Mouse (Mus musculus) right cerebral cortex, postnatal 14 days (tissue): ENCODE data around the gene Mboat1.

Experiments
- DNase-seq: peaks from one replicate; pipeline ENCODE4 v3.0.0; 2022

Mboat1 gene

DNA sequence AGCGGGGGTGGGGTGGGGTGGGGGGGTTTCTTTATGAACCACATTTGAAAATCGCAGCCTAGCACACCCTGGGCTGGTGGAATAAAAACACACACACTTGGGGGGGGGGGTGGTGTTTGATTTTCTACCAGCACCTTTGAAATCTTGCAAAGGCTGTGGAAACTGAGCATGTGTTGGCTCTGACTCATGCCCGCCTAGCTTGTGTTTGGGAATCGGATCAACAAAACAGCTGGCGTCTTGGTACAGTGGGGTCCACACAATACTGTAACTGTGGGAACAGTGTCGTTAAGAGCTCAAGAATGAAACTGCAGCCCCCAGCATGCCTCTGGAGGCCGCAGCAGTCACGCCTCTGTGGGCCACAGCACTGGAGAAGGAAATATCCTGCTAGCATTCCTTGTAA, 50.2 kb downstream of the Mboat1 start:
- DNase-seq, result peak; percentile 8

DNA sequence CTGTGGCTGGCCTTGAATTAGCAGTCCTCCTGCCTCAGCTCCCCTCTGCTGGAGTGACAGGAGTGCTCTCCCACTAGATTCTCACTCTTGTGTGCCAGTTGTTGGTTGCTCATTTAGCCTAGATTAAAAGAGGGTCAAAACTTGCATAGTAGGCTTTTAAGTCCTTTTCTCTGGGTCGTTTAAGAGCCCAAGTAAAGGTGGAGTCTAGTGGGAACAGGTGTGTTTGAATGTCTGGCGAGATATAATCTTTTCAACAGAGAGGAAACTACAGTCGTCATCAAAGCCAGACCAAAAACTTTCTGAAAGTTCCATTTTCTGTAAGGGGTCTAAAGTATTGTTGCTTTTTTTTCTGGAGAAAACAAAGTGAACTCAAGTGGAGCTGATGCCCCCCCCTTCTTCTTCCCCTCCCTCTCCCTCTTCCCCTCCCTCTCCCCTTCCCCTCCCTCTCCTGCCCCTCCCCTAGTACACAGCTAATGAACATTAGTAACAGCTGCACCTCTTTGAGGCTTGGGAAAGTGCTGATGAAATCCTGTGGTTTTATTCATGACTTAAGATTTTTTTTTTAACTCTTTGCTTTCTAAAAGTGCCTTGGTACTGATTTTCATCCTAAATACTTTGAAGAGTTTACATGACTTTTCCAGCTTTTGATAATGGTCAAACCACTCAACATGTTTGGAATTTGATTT, 55.9 kb downstream of the Mboat1 start:
- DNase-seq, result no peak

DNA sequence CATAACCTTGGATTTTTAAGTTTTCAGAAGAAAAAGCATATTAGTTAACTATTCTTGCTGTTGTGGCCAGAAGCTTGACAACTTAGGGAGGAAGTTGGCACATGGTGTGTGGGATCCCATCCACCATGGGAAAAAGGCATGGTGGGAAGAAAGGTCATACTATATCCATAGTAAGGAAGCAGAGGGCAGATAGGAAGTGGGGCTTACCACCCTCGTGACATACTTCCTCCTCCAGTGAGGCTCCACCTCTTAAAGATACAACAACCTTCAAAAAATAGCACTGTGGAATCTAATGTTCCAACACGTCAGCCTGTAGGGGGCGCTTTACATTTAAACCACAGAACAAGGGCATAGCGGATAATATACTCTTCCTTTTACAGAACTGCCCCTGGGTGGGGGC, 57.1 kb downstream of the Mboat1 start:
- DNase-seq, result no peak

DNA sequence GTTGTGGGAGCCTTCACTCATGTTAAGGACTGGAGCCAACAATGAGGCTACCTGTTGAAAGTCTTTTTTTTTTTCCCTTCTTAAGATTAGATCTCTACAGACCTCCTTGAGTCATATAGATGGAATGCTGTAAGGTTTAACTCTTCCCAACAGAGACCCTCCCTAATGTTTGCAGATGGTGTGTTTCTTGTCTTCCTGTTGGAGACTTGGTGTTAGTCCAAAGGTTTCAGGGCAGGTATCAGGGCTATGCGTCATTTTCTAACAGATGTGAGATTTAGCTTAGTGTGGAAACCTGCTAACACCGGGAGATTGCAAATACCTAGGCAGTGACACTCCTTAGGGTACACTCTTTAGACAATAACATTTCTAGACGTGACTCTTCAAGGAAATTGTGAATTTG, 58.5 kb downstream of the Mboat1 start:
- no peak for DNase-seq

DNA sequence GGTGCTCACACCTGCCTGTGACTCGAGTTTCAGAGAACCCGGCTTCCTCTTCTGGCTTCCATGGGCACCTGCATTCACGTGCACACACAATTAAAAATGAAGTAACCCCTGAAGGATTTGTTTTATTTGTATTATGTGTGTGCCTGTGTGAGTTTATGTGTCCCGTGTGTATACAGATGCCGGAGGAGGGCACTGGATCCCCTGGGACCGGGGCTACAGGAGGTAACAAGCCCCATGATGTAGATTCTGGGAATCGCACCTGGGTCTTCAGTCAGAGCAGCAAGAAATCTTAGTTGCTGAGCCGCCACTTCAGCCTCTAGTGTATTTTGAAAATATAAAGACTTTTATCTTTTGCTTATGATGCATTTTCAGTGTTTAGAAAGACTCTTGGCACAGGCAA, 60.4 kb downstream of the Mboat1 start:
- DNase-seq, result no peak

DNA sequence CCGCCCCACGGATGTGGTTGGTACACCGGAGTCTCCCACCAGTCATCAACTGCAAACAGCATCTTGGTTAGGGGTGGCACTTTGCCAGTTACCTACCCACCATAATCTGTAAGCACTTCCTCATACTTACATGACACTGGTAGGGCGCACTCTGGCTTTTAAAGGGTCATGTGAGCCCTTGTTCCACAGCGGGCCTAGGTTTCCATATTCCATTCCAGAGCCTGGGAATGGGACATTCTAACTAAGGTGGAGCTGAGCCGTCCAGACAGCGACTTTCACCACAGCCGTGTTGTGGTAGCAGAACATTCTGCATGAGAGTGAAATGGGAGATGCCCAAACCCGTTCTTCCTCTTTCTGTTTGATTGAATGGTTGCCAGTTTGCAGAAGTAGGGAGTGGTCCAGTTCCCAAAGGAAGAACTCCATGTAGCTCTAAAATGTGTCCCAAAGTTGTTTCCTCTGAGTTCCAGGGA, 61.8 kb downstream of the Mboat1 start:
- DNase-seq, result no peak

DNA sequence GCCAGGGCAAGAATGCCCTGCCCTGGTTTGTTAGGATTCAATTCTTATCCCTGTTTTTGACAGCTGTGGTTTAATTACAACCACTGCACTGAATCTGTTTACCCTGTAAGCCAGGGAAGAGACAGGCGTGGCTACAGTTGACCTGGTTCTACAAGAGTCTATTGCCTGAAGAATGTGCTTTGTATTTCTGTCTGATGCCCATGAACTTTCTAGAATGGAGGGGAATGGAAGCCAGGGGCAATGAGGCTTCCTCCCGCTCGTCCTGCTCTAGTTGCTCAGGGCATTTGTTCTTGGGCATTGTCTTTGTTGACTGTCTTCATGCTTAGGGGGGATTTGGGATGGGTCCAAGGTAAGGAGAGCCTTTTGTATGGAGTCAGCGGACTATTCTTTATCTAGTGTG, 63.5 kb downstream of the Mboat1 start:
- no peak for DNase-seq

DNA sequence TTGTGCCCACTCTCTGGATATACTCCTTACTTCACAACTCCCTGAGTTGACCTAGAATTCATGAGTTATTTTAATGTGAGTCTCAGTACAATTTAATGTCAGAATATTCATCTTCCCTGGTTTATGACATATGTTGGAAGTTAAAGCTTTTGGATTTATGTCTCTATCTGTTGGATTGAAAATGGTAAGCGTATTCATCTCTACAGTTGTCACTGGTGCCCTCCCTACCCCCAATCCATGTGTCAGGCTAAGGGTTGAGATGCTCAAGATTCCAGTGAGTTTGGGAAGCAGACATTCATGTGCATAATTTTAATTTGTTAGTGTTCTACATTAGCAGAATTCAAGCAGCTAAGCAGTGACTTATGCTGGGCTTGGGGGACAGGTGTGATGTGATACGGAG, 64.4 kb downstream of the Mboat1 start:
- DNase-seq, result no peak

DNA sequence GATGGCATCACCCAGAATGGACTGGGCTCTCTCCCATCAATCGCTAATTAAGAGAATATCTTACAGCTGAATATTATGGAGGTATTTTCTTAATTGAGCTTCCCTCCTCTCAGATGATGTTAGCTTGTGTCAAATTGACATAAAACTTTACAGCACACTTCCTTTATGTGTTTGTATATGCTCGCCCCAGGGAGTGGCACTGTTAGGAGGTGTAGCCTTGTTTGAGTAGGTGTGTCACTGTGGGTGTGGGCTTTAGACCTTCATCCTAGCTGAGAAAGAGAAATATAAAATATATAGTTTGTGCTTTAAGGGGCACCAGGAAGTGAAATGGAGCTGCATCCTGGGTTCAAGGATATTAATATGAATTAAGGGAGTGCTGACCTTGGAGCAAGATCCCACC, 66.7 kb downstream of the Mboat1 start:
- no peak for DNase-seq

DNA sequence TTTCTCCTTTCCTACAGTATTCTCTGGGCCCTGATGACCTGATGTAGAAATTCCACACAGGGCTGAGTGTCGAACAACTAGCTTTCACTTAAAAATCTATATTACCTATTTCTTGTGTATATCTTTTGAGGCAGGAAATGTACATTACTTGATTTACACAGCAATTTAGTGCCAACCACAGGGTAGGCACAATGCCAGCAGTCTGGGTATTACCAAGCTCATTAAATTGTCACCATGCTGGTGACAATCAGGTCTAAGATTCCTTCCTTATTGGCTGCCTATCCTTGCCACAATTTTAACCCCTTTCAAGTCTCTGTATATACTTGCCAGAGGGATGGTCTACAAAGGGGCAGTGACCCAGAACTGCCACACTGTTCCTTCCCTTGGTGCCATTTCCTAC, 71.9 kb downstream of the Mboat1 start:
- DNase-seq, result no peak

DNA sequence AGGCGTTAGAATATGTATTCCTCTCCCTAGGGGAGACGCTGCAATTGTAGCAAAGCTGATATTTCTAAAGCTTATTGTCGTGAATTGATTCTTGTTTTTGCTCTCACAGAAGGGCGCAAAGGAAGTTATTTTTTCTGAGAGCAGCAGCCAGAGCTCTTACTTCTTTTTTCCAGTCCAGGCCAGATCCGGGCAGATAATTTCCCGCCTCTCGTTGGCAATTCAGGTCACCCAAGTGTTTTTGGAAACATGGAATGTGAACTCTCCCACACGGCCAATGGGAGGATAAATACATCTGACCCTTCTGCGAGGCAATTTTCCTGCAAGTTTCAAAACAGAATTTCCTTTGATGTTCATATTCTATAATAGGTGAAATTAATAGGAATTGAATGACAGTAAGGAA, 77.0 kb downstream of the Mboat1 start:
- DNase-seq, result no peak

DNA sequence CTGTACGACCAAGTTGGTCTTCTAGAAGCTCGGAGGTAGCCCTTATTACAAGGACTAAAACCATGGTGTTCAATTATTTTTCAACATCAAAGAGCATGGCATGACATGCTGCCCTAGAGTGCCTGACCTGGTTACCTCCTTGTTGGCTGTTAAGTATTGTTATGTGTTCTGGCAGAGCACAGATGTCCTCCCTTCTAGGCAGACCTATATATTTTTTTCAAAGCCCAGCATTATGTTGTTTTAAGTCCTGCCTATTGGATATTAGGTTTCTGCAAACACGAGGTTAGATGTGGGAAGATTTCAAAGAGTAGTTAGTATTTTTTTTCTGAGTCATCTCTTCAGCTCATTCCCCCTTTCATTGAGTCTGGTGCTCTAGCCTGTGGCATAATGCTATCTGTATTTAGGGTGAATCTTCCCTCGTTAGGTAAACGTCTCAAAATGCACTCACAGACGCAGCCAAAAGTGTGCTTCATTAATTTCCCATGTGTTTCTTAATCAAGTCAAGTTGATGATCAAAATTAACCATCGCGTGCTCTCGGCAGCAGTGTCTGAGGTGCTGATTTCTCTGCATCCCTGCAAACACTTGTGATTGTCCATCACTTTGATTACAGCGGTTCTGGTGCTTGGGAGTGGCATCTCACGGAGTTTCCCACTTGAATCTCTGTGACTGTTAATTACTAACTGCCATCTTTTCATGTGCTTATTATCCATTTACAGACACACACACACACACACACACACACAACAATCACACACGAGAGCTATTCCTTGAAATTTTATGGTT, 81.5 kb downstream of the Mboat1 start:
- no peak for DNase-seq

DNA sequence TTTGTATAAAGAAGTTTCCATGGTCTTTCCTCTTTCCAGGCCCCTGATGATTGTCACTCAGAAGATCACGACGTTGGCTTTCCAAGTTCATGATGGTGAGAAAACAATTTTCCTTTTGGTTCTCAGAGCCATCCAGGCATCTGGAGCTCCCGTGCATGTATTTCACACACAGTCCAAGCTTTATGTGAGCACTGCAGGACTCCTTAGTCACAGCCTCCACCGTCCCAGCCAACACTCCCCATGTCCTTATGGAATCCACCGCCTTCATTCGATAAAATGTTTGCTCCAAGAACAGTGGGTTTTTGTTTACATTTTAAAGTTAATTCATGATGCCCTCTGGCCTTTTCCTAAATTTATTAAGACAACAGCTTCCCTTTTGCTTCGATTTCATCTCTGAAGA, 83.3 kb downstream of the Mboat1 start:
- no peak for DNase-seq

DNA sequence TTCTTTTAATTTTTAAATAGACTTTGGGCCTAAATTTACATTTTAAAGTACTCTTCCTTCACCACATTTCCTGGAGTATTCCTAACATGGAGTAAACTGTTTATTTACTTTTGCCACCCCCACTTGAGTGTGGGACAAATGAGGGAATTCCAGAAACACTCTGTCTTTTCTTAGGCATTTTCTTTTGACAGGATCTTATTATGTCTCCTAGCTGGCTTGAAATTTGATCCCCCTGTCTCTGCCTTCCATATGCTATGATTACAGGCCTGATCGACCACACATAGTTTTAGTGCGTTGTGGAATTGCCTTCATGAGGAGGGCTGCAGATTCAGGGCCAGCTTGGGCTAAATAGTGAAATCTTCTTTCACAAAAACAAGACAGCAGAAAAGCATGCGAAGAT, 85.0 kb downstream of the Mboat1 start:
- DNase-seq, result no peak

DNA sequence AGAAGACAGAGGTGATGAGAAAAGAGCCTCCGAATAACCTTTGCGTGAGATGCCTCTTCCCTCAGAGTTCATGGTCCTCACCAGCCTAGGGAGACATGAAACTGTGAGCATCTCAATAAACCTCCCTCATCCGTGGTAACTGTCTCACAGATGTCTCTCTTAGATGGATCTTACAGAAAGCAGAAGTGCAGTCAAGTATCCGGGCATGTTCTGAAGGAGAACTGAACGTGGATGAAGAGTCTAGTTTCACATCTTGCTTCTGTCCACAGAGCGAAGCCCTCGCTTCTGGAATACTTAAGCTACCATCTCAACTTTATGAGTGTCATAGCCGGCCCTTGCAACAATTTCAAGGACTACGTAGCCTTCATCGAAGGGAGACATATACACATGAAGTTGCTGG, 87.8 kb downstream of the Mboat1 start:
- DNase-seq, result no peak

DNA sequence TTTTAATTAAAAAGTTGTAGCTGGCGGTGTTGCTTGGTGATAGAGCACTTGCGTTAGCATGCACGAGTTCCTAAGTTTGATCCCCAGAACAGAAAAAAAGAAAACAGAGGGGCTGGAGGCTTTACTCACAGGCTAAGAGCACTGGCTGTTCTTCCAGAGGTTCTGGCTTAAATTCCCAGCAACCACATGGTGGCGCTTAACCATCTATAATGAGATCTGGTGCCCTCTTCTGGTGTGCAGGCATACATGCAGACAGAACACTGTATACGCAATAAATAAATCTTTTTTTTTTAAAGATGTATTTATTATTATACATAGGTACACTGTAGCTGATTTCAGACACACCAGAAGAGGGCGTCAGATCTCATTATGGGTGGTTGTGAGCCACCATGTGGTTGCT, 88.4 kb downstream of the Mboat1 start:
- DNase-seq, result no peak

DNA sequence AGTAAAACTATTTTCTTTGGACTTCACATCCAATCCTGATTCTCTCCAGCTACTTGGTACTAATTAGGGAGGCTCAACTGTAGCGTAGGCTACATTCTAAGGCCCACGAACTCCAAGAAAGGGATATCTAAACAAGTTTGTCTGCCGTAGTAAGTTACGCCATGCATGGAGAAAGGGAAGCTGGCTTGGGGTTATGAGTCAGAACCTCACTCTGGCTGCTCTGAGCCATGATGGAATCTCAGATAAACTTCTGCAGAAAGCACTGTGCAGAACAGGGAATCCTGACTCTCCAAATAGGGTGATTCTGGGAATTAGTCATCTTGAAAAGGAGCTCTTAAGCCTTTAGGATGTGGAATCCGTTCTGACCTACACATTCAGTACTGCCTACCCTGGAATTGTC, 92.5 kb downstream of the Mboat1 start:
- DNase-seq, result no peak

DNA sequence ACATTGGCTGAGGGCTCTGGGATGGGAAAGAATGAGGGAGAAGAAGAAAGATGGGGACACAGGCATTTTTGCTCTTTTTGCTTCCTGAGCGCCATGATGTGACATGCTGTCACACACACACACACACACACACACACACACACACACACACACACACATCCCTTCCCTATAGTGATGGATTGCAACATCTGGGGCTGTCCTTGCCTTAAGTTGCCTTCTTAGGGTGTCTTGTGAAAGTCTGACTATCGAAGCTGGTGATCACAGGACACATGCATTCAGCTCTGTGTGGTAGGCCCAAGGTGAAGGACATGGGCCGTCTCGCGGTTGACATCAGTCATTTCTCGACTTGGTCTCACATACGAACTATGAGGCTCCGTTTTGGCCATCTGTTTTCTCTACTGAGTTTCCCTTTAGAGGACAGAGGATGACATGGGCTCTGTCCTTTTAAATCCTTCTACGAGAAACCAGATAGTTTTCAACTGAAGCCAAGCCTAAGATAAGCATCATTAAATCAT, 93.4 kb downstream of the Mboat1 start:
- no peak for DNase-seq

DNA sequence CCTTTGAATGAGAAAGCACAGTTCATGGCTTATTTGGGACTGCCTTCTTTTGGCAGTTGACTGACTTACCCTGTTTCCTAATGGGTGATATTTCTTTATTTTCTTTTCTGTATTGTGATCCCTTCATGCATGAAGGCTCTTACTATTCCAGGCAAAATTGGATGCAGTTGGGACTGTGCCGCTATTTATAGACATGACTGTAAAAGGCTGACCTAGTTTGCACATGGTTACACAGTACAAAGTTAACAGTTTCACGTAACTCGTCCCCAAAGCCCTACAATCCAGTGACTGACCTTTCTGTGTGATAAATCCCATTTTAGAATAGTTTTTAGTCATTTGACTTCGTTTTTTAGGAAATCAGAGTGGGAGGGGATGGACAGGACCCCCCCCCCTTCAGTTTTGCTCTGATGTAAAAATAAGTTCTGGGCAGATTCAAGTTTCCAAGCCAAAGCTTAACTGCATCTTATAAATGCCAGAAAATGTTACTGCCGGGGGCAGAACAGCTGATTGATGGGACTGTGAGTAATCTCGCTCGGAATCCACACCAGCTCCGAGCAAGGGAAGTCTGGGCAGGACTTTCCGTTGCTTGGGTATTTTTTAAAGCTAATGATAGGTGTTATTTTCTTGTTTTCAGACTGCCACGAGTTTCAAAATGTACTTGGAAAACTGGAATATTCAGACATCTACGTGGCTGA, 98.9 kb downstream of the Mboat1 start:
- no peak for DNase-seq

DNA sequence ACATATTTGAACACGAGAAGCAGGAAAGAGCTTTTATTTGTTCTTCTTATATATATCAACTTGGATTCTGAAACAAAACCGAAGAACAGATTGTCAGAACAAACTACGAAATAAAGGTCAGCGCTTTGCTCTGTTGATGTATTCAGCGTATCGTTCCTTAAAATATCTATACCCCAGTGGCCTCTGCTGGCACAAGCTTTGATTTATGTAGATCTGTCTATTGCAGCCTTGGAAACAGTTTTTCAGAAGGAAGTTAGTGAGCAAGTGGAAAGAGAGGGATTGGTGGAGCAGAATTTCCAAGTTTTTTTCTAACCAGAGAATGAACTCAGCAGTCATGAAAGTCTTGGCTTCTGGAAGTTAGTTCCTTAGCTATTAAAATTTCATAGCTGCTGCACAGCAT, 103.1 kb downstream of the Mboat1 start:
- DNase-seq, result no peak

DNA sequence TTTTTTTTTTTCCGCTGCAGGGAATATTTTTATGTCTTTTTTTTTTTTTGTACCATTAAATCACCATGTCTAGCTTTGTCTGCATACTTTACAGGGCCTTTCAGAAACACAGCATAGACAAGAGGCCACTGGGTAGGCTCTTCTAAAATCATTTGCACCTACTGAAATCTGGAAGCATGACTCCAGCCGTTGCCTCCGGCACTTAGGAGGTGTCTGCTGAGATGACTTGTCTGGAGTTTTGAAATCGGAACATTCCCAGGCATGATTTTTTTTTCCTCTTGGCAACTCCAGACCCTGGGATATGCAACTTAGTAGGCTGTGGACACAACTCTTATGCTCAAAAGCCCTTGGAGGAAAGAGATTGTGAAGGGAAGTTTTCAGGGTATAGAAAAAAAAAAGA, 109.3 kb downstream of the Mboat1 start:
- no peak for DNase-seq

DNA sequence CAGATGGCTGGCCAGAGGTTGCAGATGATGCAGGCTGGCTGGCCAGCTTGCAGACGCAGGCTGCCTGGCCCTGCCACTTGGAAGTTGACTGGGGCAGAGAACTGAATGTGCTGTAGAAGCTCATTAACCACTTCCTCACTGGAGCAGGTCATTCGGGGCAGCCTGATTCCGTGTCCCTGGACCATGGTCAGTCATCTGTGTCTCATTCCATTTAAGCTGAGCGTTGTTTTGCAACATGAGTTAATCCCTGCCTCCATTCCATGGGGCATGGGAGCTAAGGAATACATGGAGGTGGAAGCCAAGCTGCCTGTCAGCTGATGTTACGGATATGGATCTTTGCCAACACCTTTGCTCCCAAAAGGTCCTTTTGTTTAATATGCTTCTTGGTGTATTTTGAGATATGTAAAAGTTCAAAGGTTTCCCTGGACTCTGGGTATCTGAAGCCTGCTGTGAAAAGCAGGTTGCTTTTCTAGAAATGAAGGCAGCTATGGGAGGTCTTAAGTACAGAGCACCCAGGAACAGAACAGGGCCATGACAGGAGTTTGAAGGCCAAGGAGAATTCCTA, 114.1 kb downstream of the Mboat1 start:
- DNase-seq, result no peak

DNA sequence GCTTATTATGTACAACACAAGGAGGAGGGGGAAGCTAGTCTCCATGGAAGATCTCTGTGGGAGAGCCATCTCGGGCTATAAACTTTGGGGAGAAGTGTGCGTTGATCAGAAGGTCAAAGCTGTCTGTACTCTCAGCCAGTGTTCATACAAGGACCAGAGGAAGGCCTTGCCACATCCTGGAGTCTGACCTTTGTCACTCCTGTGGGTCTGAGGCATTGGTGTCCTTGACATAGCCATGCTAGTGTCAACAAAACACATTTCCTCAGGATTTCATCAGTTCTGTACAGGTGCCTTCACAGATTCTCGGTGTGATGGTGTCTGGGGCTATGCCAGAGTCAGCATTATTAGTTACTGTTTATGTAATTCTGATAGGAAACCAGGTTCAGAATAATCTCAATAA, 115.1 kb downstream of the Mboat1 start:
- no peak for DNase-seq

DNA sequence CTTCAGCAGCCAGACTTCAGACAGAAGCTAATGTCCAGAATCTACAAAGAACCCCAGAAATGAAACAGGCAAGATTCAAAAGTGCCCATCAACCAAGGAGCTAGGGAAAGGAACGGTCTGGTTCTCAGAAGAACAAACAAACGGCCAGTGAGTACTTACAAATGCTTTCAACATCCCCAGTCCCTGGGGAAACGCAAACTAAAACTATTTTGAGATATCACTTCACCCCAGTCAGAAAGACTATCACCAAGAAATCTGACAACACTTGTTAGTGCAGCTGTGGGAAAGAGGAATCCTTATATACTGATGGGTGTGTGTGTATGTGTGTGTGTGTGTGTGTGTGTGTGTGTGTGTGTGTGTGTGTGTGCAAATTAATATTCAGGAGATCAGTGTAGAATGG, 116.4 kb downstream of the Mboat1 start:
- no peak for DNase-seq
